Mouse (Mus musculus) MEL (cell line): ENCODE data around the gene Myt1l. TPM values are rescaled to one million over a fixed set of nuclear protein-coding genes. Genes with fewer than 3 reads are reported as not detected.

Experiments used
- DNase-seq: peaks from one replicate; pipeline ENCODE4 v3.0.0; 2011; ENCODE audit warnings: low read depth, low spot score
- H3K27ac ChIP-seq: 2 replicates; pipeline ENCODE4 v1.5.1; 2012; ENCODE audit warnings: low read depth, mild to moderate bottlenecking, control low read depth, low read length, moderate library complexity; ENCODE audit not compliant: control insufficient read depth
- H3K27me3 ChIP-seq, 2 experiments: fragments of 150-350 bp in 1 of 2; sonication (generic) in 1 of 2; 2 replicates each; pipeline ENCODE4 v1.6.1; 2012; ENCODE audit warnings: low read length in 2 of 2, mild to moderate bottlenecking in 2 of 2, improper control_type of control experiment in 1 of 2, moderate library complexity in 1 of 2; ENCODE audit not compliant: insufficient read depth in 2 of 2, control insufficient read depth in 1 of 2
- H3K36me3 ChIP-seq, 2 experiments: 2 replicates each; pipeline ENCODE4 v1.6.1; 2012 to 2014; ENCODE audit warnings: low read length in 2 of 2, improper control_type of control experiment in 1 of 2, inconsistent platforms in 1 of 2, mild to moderate bottlenecking in 1 of 2; ENCODE audit not compliant: insufficient read depth in 2 of 2, control insufficient read depth in 1 of 2
- H3K4me1 ChIP-seq, 2 experiments: fragments of 150-350 bp in 1 of 2; sonication (generic) in 1 of 2; 2 replicates each; pipeline ENCODE4 v1.6.1; 2012; ENCODE audit warnings: low read length in 2 of 2, improper control_type of control experiment in 1 of 2, mild to moderate bottlenecking in 1 of 2; ENCODE audit not compliant: insufficient read depth in 2 of 2, control insufficient read depth in 1 of 2
- H3K4me3 ChIP-seq, 2 experiments: fragments of 150-350 bp in 1 of 2; sonication (generic) in 1 of 2; 2 replicates each; pipeline ENCODE4 v1.5.1; 2012; ENCODE audit warnings: low read depth in 2 of 2, low read length in 2 of 2, mild to moderate bottlenecking in 2 of 2, moderate library complexity in 2 of 2, control low read depth in 1 of 2, improper control_type of control experiment in 1 of 2; ENCODE audit not compliant: control insufficient read depth in 1 of 2, insufficient read depth in 1 of 2
- H3K79me2 ChIP-seq: 2 replicates; pipeline ENCODE4 v1.6.1; 2012; ENCODE audit warnings: mild to moderate bottlenecking, low read length, moderate library complexity; ENCODE audit not compliant: control insufficient read depth, poor library complexity, insufficient read depth
- H3K9ac ChIP-seq: 2 replicates; pipeline ENCODE4 v1.6.1; 2012; ENCODE audit warnings: low read depth, mild to moderate bottlenecking, control low read depth, low read length, moderate library complexity; ENCODE audit not compliant: control insufficient read depth, poor library complexity, severe bottlenecking
- H3K9me3 ChIP-seq: fragments of 150-350 bp; sonication (generic); replicated peaks from 2 replicates; pipeline ENCODE4 v1.6.1; 2012; ENCODE audit warnings: mild to moderate bottlenecking, low read length, improper control_type of control experiment, moderate library complexity; ENCODE audit not compliant: insufficient read depth
- E2F4 ChIP-seq: IDR thresholded peaks from 2 replicates; pipeline ENCODE4 v1.6.1; 2011; ENCODE audit warnings: low read depth, low read length, improper control_type of control experiment, borderline replicate concordance
- GATA1 ChIP-seq: IDR thresholded peaks from 2 replicates; pipeline ENCODE4 v1.6.1; 2011; ENCODE audit warnings: low read depth, low read length, improper control_type of control experiment
- HCFC1 ChIP-seq: IDR thresholded peaks from 2 replicates; pipeline ENCODE4 v1.6.1; 2012; ENCODE audit warnings: low read depth, mild to moderate bottlenecking, inconsistent platforms, low read length, improper control_type of control experiment, moderate library complexity
- KAT2A ChIP-seq: conservative IDR thresholded peaks from 2 replicates; pipeline ENCODE4 v1.6.1; 2012; ENCODE audit warnings: low read depth, low read length, improper control_type of control experiment, inconsistent platforms
- MAFK ChIP-seq: IDR thresholded peaks from 2 replicates; pipeline ENCODE4 v1.6.1; 2011; ENCODE audit warnings: low read depth, mild to moderate bottlenecking, low read length, improper control_type of control experiment, borderline replicate concordance
- MAX ChIP-seq: IDR thresholded peaks from 2 replicates; pipeline ENCODE4 v1.6.1; 2011; ENCODE audit warnings: low read length, improper control_type of control experiment
- MAZ ChIP-seq: IDR thresholded peaks from 2 replicates; pipeline ENCODE4 v1.6.1; 2012; ENCODE audit warnings: low read depth, mild to moderate bottlenecking, inconsistent platforms, low read length, improper control_type of control experiment
- MEF2A ChIP-seq: IDR thresholded peaks from 2 replicates; pipeline ENCODE4 v1.6.1; 2014; ENCODE audit warnings: low read depth, mild to moderate bottlenecking, inconsistent platforms, low read length, improper control_type of control experiment; ENCODE audit not compliant: poor library complexity, insufficient replicate concordance, severe bottlenecking; ENCODE audit errors: extremely low read depth
- MYC ChIP-seq: IDR thresholded peaks from 2 replicates; pipeline ENCODE4 v1.6.1; 2011; ENCODE audit warnings: low read depth, mild to moderate bottlenecking, low read length, improper control_type of control experiment, moderate library complexity
- NRF1 ChIP-seq: IDR thresholded peaks from 2 replicates; pipeline ENCODE4 v1.6.1; 2014; ENCODE audit warnings: low read depth, mild to moderate bottlenecking, inconsistent platforms, low read length, improper control_type of control experiment, moderate library complexity; ENCODE audit not compliant: poor library complexity, insufficient read depth, severe bottlenecking
- POLR2AphosphoS5 ChIP-seq: IDR thresholded peaks from 2 replicates; pipeline ENCODE4 v1.6.1; 2012; ENCODE audit warnings: low read depth, borderline replicate concordance, mild to moderate bottlenecking, inconsistent platforms, low read length, moderate library complexity, mixed read lengths
- RCOR1 ChIP-seq: IDR thresholded peaks from 2 replicates; pipeline ENCODE4 v1.6.1; 2012; ENCODE audit warnings: low read depth, mild to moderate bottlenecking, inconsistent platforms, low read length, improper control_type of control experiment
- TBP ChIP-seq: IDR thresholded peaks from 2 replicates; pipeline ENCODE4 v1.8.0; 2011; ENCODE audit warnings: low read depth, low read length, improper control_type of control experiment
- UBTF ChIP-seq: IDR thresholded peaks from 2 replicates; pipeline ENCODE4 v1.6.1; 2012; ENCODE audit warnings: low read depth, mild to moderate bottlenecking, inconsistent platforms, low read length, improper control_type of control experiment, moderate library complexity, borderline replicate concordance; ENCODE audit not compliant: insufficient read depth
- USF1 ChIP-seq: IDR thresholded peaks from 2 replicates; pipeline ENCODE4 v1.6.1; 2014; ENCODE audit warnings: low read depth, mild to moderate bottlenecking, inconsistent platforms, low read length, improper control_type of control experiment, moderate library complexity
- ZC3H11A ChIP-seq: IDR thresholded peaks from 2 replicates; pipeline ENCODE4 v1.6.1; 2012; ENCODE audit warnings: low read depth, mild to moderate bottlenecking, inconsistent platforms, low read length, improper control_type of control experiment
- ZKSCAN1 ChIP-seq: IDR thresholded peaks from 2 replicates; pipeline ENCODE4 v1.6.1; 2012; ENCODE audit warnings: low read depth, mild to moderate bottlenecking, inconsistent platforms, low read length, improper control_type of control experiment, moderate library complexity
- ZNF384 ChIP-seq: IDR thresholded peaks from 2 replicates; pipeline ENCODE4 v1.6.1; 2012; ENCODE audit warnings: low read depth, mild to moderate bottlenecking, inconsistent platforms, low read length, improper control_type of control experiment
- polyA plus RNA-seq, 2 experiments: library from polyadenylated mRNA; stranded (reverse) in 1 of 2; unstranded in 1 of 2; fragments of >175 nt in 1 of 2; fragments of >200 nt in 1 of 2; gene quantifications; 2 replicates each; pipeline versions ENCODE4 v1.2.1 to v1.2.4; 2012; ENCODE audit warnings: low replicate concordance in 2 of 2, low read depth in 1 of 2; ENCODE audit not compliant: insufficient read length in 2 of 2, insufficient read depth in 1 of 2, missing spikeins in 1 of 2
- total RNA-seq: library from RNA; depleted of rRNA; stranded (reverse); fragments of 300-350 nt; gene quantifications from 2 replicates; pipeline ENCODE4 v1.2.3, GENCODE M21; 2012

The Myt1l gene
- total and polyA plus RNA-seq, 3 experiments: not detected

- Histone ChIP-seq H3K9me3 (no peaks in the 10 kb centered on the region), H3K27me3 (no peaks in the 10 kb centered on the region; a peak in 1 of 4 replicates), H3K4me3 (no peak overlapping the region), H3K27ac (no peak overlapping the region), H3K4me1 (no peaks in the 10 kb centered on the region), H3K36me3 (no peaks in the 10 kb centered on the region)
- TF ChIP-seq MAZ (no peak), RCOR1 (no peak), MYC (no peak), POLR2AphosphoS5 (no peak), GATA1 (no peak), MAFK (no peak), USF1 (no peak), ZKSCAN1 (no peak), MEF2A (no peak), TBP (no peak), ZC3H11A (no peak), MAX (no peak), E2F4 (no peak), NRF1 (no peak)
- TF ChIP-seq, all 39 proteins: peak for 0
- no peak for DNase-seq
- Histone ChIP-seq H3K9ac (no peak overlapping the region), H3K79me2 (no peaks in the 10 kb centered on the region)
These were observed 287.9 kb downstream of the Myt1l start for GRCm38 (mm10) chr12:29816130-29816529.

- no peaks in the 10 kb centered on the region for H3K79me2 ChIP-seq
These were observed 288.6 kb downstream of the Myt1l start for GRCm38 (mm10) chr12:29816761-29817160.

More at GRCm38 (mm10) chr12:29816761-29817160, 288.6 kb downstream of the Myt1l start:
- no peak for DNase-seq
- no peak for TF ChIP-seq HCFC1
- TF ChIP-seq UBTF: no peak
- TF ChIP-seq MEF2A: no peak
- TF ChIP-seq KAT2A: no peak
- no peak for TF ChIP-seq USF1
- no peak for TF ChIP-seq ZNF384
- TF ChIP-seq MAZ: no peak
- Histone ChIP-seq H3K36me3 (no peaks in the 10 kb centered on the region), H3K9me3 (no peaks in the 10 kb centered on the region), H3K27me3 (no peaks in the 10 kb centered on the region; a peak in 1 of 4 replicates), H3K4me1 (no peaks in the 10 kb centered on the region), H3K9ac (no peak overlapping the region), H3K4me3 (no peak overlapping the region), H3K27ac (no peak overlapping the region)
